Mouse (Mus musculus) lung, postnatal 0 days (tissue): ENCODE measurements at regions not wholly inside any gene's neighbourhood (a gene's known extent, or its start where the extent isn't known, plus 50 kb on each side); places are given as distances from the start of the nearest gene placed in this dataset.
"Not testable (repeated sequence)": the region's sequence is repeated elsewhere in the genome, so short reads cannot be mapped to it uniquely, and the experiment has no call there.

Experiments used
- ATAC-seq: fragments of 200-750 bp; cut with Nextera tagmentation; 2 replicates; pipeline ENCODE4 v1.8.0; 2017; ENCODE audit warnings: moderate library complexity
- DNase-seq: peaks from one replicate; pipeline ENCODE4 v3.0.0-alpha.2; 2016; ENCODE audit warnings: low spot score
- H3K27ac ChIP-seq: fragments of 300-500 bp; sonication (generic); 2 replicates; pipeline ENCODE4 v1.5.1; 2014; ENCODE audit warnings: antibody characterized with exemption, mild to moderate bottlenecking, low read length, mixed read lengths
- H3K27me3 ChIP-seq: fragments of 300-500 bp; sonication (generic); replicated peaks from 2 replicates; pipeline ENCODE4 v1.6.1; 2014; ENCODE audit warnings: low read length, mixed read lengths; ENCODE audit not compliant: insufficient read depth
- H3K36me3 ChIP-seq: fragments of 300-500 bp; sonication (generic); 2 replicates; pipeline ENCODE4 v1.6.1; 2014; ENCODE audit warnings: low read length, mixed read lengths; ENCODE audit not compliant: insufficient read depth
- H3K4me1 ChIP-seq: fragments of 300-500 bp; sonication (generic); 2 replicates; pipeline ENCODE4 v1.6.1; 2014; ENCODE audit warnings: antibody characterized with exemption, low read depth, low read length, mixed read lengths; ENCODE audit not compliant: insufficient read depth
- H3K4me2 ChIP-seq: fragments of 300-500 bp; sonication (generic); replicated peaks from 2 replicates; pipeline ENCODE4 v1.6.1; 2014; ENCODE audit warnings: low read depth, mild to moderate bottlenecking, low read length, moderate library complexity, mixed read lengths
- H3K4me3 ChIP-seq: fragments of 300-500 bp; sonication (generic); 2 replicates; pipeline ENCODE4 v1.5.1; 2014; ENCODE audit warnings: low read depth, low read length
- H3K9ac ChIP-seq: fragments of 300-500 bp; sonication (generic); replicated peaks from 2 replicates; pipeline ENCODE4 v1.6.1; 2014; ENCODE audit warnings: low read depth, mild to moderate bottlenecking
- H3K9me3 ChIP-seq: fragments of 300-500 bp; sonication (generic); 2 replicates; pipeline ENCODE4 v1.6.1; 2016; ENCODE audit warnings: low read length, mixed read lengths
- CTCF ChIP-seq: IDR thresholded peaks from 2 replicates; pipeline ENCODE4 v1.5.1; 2016; ENCODE audit warnings: antibody characterized with exemption, mild to moderate bottlenecking
- EP300 ChIP-seq: IDR thresholded peaks from 2 replicates; pipeline ENCODE4 v1.6.1; 2016; ENCODE audit warnings: antibody characterized with exemption, mild to moderate bottlenecking, control low read depth
- WGBS: fragments of 180-500 bp; shearing (Covaris S2); extraction: QIAGEN DNeasy Blood & Tissue Kit; methylation state at CpG from one replicate; pipeline ENCODE4 v1.1.7; 2014; 5-methylcytosine and 5-hydroxymethylcytosine counted together

DNA sequence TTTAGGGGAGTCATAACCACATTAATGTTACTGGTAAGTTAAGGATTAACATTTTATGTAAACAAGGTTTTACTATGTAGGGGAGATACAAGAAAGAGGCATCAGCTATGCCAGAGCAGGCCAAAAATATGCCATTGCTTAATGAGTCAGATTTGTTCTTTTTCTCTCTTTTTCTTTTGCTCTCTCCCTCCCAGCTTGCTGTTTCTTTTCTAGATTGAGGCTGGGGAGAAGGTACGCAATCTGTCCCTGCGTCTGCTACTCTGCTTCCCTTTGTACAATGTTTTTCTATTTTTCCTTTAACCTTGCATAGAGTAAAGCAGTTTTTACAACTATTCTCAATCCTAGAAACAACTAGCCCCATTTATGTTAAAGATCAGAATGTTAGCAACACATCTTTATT is 754.4 kb downstream of the Kcna4 start:
- Histone ChIP-seq H3K4me2 (no peak overlapping the region), H3K4me1 (no peaks in the 10 kb centered on the region), H3K36me3 (no peaks in the 10 kb centered on the region), H3K27ac (no peak overlapping the region), H3K4me3 (no peak overlapping the region), H3K9ac (no peak overlapping the region), H3K27me3 (no peaks in the 10 kb centered on the region), H3K9me3 (no peaks in the 10 kb centered on the region)
- TF ChIP-seq EP300 (no peak), CTCF (no peak)
- ATAC-seq (no peak), DNase-seq (no peak)
- WGBS = 87% methylated on average over 2 of the region's 2 CpGs

- H3K27me3 ChIP-seq = no peaks in the 10 kb centered on the region
- ATAC-seq = no peak
- no peak overlapping the region for H3K4me3 ChIP-seq
- H3K9ac ChIP-seq = no peak overlapping the region
- DNase-seq = no peak
- no peaks in the 10 kb centered on the region for H3K4me1 ChIP-seq
- no peak overlapping the region for H3K27ac ChIP-seq
- no peaks in the 10 kb centered on the region for H3K36me3 ChIP-seq
- TF ChIP-seq CTCF (no peak), EP300 (no peak)
- no peak overlapping the region for H3K4me2 ChIP-seq
- no peaks in the 10 kb centered on the region for H3K9me3 ChIP-seq
- 65% methylated on average over 2 of the region's 2 CpGs for WGBS
Measured at GRCm38 (mm10) chr2:108045997-108046396, 755.6 kb downstream of the Kcna4 start.

DNA sequence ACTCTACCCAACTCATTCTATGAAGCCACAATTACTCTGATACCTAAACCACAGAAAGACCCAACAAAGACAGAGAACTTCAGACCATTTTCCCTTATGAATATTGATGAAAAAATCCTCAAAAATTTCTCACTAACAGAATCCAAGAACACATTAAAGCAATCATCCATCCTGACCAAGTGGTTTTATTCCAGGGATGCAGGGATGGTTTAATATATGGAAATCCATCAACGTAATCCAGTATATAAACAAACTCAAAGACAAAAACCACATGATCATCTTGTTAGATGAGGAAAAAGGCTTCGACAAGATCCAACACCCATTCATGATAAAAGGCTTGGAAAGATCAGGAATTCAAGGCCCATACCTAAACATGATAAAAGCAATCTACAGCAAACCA is 772.3 kb downstream of the Kcna4 start:
- H3K4me1 ChIP-seq, ATAC-seq, H3K27me3 ChIP-seq, H3K4me2 ChIP-seq, H3K9ac ChIP-seq, H3K4me3 ChIP-seq, DNase-seq, H3K9me3 ChIP-seq, H3K36me3 ChIP-seq, H3K27ac ChIP-seq: not testable (repeated sequence)
- WGBS = 63% methylated on average over 2 of the region's 2 CpGs

DNA sequence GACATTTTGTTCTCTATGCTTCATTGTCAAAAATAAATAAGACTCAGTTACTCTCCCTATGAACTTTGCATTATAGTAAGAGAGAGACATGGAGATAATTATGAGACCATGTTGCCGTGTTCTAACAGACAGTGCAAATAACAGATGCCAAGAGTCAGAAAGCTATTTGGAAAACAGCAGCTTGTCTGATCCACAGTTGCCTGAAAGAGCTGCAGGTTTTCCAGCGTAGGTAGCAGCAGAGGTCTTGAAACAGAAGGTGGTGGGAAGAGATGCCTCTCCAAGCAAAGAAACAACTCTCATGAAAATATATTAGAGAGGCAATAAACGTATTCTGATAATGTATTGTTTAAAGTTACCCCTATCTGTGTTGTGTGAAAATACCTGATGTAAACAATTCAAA is 793.5 kb downstream of the Kcna4 start:
- Histone ChIP-seq H3K9ac (no peak overlapping the region), H3K27me3 (no peaks in the 10 kb centered on the region), H3K4me1 (no peaks in the 10 kb centered on the region), H3K9me3 (no peaks in the 10 kb centered on the region), H3K27ac (no peak overlapping the region), H3K4me3 (no peak overlapping the region), H3K4me2 (no peak overlapping the region), H3K36me3 (no peaks in the 10 kb centered on the region)
- WGBS = 71% methylated on average over 3 of the region's 3 CpGs
- no peak for ATAC-seq
- no peak for DNase-seq
- no peak for TF ChIP-seq CTCF
- no peak for TF ChIP-seq EP300

DNA sequence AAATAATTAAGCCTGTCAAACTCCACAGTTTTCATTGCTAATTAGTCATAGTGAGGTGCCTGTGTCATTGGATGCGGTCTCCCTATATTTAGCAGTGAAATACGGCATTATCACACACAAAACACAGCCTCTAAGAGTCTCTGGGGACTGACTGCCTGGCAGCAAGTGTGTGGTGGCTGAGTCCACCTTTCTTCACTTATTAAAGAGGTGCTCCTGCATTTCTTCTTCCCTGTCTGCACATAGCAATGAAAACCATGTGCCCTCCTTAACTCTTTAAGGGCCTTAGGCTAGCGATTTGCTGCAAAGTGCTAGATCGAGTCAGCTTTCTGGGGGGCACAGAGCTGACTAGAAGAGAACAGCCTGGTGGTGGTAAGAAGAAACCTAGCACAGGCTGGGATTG is 799.8 kb downstream of the Kcna4 start:
- no peak overlapping the region for H3K27ac ChIP-seq
- no peaks in the 10 kb centered on the region for H3K4me1 ChIP-seq
- DNase-seq (no peak), ATAC-seq (no peak)
- no peaks in the 10 kb centered on the region for H3K9me3 ChIP-seq
- no peak overlapping the region for H3K4me3 ChIP-seq
- no peak for TF ChIP-seq EP300
- TF ChIP-seq CTCF = no peak
- H3K9ac ChIP-seq = no peak overlapping the region
- H3K27me3 ChIP-seq = no peaks in the 10 kb centered on the region
- no peaks in the 10 kb centered on the region for H3K36me3 ChIP-seq
- WGBS = 74% methylated on average over 4 of the region's 4 CpGs
- no peak overlapping the region for H3K4me2 ChIP-seq

DNA sequence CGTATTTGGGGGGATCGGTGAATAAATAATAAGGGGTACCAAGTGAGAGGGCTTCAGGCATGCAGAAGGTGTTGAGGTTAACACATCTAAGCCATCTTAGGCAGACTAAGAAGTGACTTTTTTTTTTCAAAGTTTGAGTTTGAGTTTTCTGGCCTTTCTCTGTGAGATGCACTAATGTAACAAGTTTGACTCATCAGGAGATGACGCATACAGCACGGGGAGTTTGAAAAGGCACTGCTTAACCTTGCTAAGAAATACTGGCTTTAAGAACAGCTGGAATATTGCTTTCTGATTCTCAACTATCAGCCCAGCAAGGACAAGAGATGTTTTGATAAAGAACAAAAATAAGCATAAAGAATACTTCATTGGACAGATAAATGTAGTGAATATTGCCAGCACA is 806.6 kb downstream of the Kcna4 start:
- DNase-seq (no peak), ATAC-seq (no peak)
- H3K9me3 ChIP-seq = no peaks in the 10 kb centered on the region
- no peak overlapping the region for H3K9ac ChIP-seq
- H3K27ac ChIP-seq = no peak overlapping the region
- H3K36me3 ChIP-seq = no peaks in the 10 kb centered on the region
- 86% methylated on average over 4 of the region's 4 CpGs for WGBS
- H3K27me3 ChIP-seq = no peaks in the 10 kb centered on the region
- no peak overlapping the region for H3K4me2 ChIP-seq
- TF ChIP-seq EP300 (no peak), CTCF (no peak)
- no peak overlapping the region for H3K4me3 ChIP-seq
- H3K4me1 ChIP-seq = no peaks in the 10 kb centered on the region

DNA sequence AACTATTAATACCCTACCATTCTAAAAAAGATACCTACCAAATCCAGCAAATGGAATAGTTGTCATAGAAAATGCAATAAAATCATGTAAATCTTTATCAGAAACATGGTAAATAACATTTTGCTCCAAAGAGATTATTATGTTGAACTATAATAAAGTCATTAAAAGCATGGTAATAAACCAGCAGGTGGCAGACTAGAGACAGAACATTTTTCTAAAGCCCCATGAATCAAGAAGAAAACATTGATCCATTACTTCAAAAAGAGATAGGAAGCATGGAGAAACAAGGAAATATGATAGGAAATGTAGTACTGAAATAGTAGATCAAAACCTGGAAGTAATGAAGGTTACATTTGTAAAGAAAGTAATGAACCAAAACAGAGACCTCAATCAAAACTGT is 819.7 kb downstream of the Kcna4 start:
- Histone ChIP-seq H3K27me3 (no peaks in the 10 kb centered on the region), H3K4me2 (no peak overlapping the region), H3K9ac (no peak overlapping the region), H3K4me1 (no peaks in the 10 kb centered on the region), H3K36me3 (no peaks in the 10 kb centered on the region), H3K4me3 (no peak overlapping the region), H3K27ac (no peak overlapping the region), H3K9me3 (no peaks in the 10 kb centered on the region)
- no peak for ATAC-seq
- no peak for DNase-seq
- no peak for TF ChIP-seq EP300
- peak; percentile 20; the same call in 1 of the 2 replicates for TF ChIP-seq CTCF
